Mouse (Mus musculus) brain, embryonic 14.5 days (tissue): Measurements from ENCODE around the gene Egf.

Source experiments
- CTCF ChIP-seq: fragments of 200-500 bp; IDR thresholded peaks from 2 replicates; pipeline ENCODE4 v1.5.1; 2012; ENCODE audit warnings: inconsistent platforms, mild to moderate bottlenecking, moderate library complexity, borderline replicate concordance; ENCODE audit not compliant: insufficient read depth, insufficient read length; ENCODE audit errors: extremely low read depth
- POLR2A ChIP-seq: fragments of 200-500 bp; IDR thresholded peaks from 2 replicates; pipeline ENCODE4 v1.6.1; 2012; ENCODE audit warnings: mild to moderate bottlenecking, inconsistent platforms, borderline replicate concordance; ENCODE audit not compliant: poor library complexity, insufficient read depth, insufficient read length, severe bottlenecking; ENCODE audit errors: extremely low read depth

- TF ChIP-seq POLR2A (no peak), CTCF (no peak)
These were observed 113.5 kb downstream of the Egf start for GRCm38 (mm10) chr3:129641621-129642020.
